Mouse (Mus musculus) E14TG2a.4 (cell line): ENCODE measurements around the gene Carnmt1.

Experiments
- H3K27me3 ChIP-seq: 2 replicates; pipeline ENCODE4 v1.6.1; 2014; ENCODE audit warnings: low read length, control low read depth; ENCODE audit not compliant: insufficient read depth
- H3K36me3 ChIP-seq: 2 replicates; pipeline ENCODE4 v1.6.1; 2014; ENCODE audit warnings: low read length, control low read depth; ENCODE audit not compliant: insufficient read depth
- H3K4me1 ChIP-seq: replicated peaks from 2 replicates; pipeline ENCODE4 v1.6.1; 2014; ENCODE audit warnings: low read depth, low read length, control low read depth
- H3K4me3 ChIP-seq: replicated peaks from 2 replicates; pipeline ENCODE4 v1.5.1; 2014; ENCODE audit warnings: mild to moderate bottlenecking, low read length
- H3K9me3 ChIP-seq: 2 replicates; pipeline ENCODE4 v1.6.1; 2014; ENCODE audit warnings: low read length, control low read depth
- CTCF ChIP-seq: conservative IDR thresholded peaks from 2 replicates; pipeline ENCODE4 v1.5.1; 2014; ENCODE audit warnings: low read length
- NANOG ChIP-seq: IDR thresholded peaks from 2 replicates; pipeline ENCODE4 v1.6.1; 2014; ENCODE audit warnings: borderline replicate concordance, low read length, mixed read lengths
- POU5F1 ChIP-seq: IDR thresholded peaks from 2 replicates; pipeline ENCODE4 v1.6.1; 2014; ENCODE audit warnings: low read length, borderline replicate concordance

Gene Carnmt1

GRCm38 (mm10) chr19:18660466-18660865 is 10.1 kb upstream of the Carnmt1 start:
- Histone ChIP-seq H3K4me3 (no peak overlapping the region), H3K4me1 (peaks cover 17% of the 10 kb centered on the region), H3K36me3 (no peaks in the 10 kb centered on the region), H3K27me3 (no peaks in the 10 kb centered on the region), H3K9me3 (no peaks in the 10 kb centered on the region)
- no peak for TF ChIP-seq POU5F1
- no peak for TF ChIP-seq CTCF
- no peak for TF ChIP-seq NANOG

GRCm38 (mm10) chr19:18661683-18662082 is 8.9 kb upstream of the Carnmt1 start:
- Histone ChIP-seq H3K27me3 (no peaks in the 10 kb centered on the region), H3K36me3 (no peaks in the 10 kb centered on the region), H3K4me3 (no peak overlapping the region), H3K4me1 (peaks cover 10% of the 10 kb centered on the region), H3K9me3 (no peaks in the 10 kb centered on the region)
- no peak for TF ChIP-seq POU5F1
- TF ChIP-seq NANOG = no peak
- no peak for TF ChIP-seq CTCF

- Histone ChIP-seq H3K4me1 (peaks cover 17% of the 10 kb centered on the region), H3K4me3 (0 out of 2 replicates have a peak overlapping the region, but pooled peaks have one; percentile 30), H3K27me3 (no peaks in the 10 kb centered on the region), H3K9me3 (no peaks in the 10 kb centered on the region), H3K36me3 (no peaks in the 10 kb centered on the region)
- TF ChIP-seq POU5F1 (no peak), CTCF (peak; percentile 12)
Observed at GRCm38 (mm10) chr19:18663904-18664303, 6.7 kb upstream of the Carnmt1 start.

GRCm38 (mm10) chr19:18666966-18667365 is 3.6 kb upstream of the Carnmt1 start:
- Histone ChIP-seq H3K27me3 (no peaks in the 10 kb centered on the region), H3K9me3 (no peaks in the 10 kb centered on the region)
- TF ChIP-seq NANOG (no peak), CTCF (no peak), POU5F1 (no peak)

GRCm38 (mm10) chr19:18669551-18669950 is 1.0 kb upstream of the Carnmt1 start:
- H3K4me3 ChIP-seq = no peak overlapping the region
- H3K36me3 ChIP-seq = no peaks in the 10 kb centered on the region
- no peak for TF ChIP-seq POU5F1
- no peak for TF ChIP-seq CTCF
- TF ChIP-seq NANOG = no peak
- H3K9me3 ChIP-seq = no peaks in the 10 kb centered on the region
- H3K4me1 ChIP-seq = peaks cover 50% of the 10 kb centered on the region
- no peaks in the 10 kb centered on the region for H3K27me3 ChIP-seq

More at GRCm38 (mm10) chr19:18666966-18667365, 3.6 kb upstream of the Carnmt1 start:
- H3K4me1 ChIP-seq = peaks cover 30% of the 10 kb centered on the region
- H3K4me3 ChIP-seq = no peak overlapping the region
- H3K36me3 ChIP-seq = no peaks in the 10 kb centered on the region

GRCm38 (mm10) chr19:18671056-18671741 is 635 bp downstream of the Carnmt1 start:
- Histone ChIP-seq H3K4me1 (peaks cover 61% of the 10 kb centered on the region), H3K4me3 (peak overlapping the region; percentile 92), H3K27me3 (no peaks in the 10 kb centered on the region), H3K9me3 (no peaks in the 10 kb centered on the region), H3K36me3 (peaks cover 4% of the 10 kb centered on the region; the same call in 1 of the 2 replicates)
- TF ChIP-seq CTCF (no peak), POU5F1 (no peak), NANOG (no peak)

- peak overlapping the region; percentile 92 for H3K4me3 ChIP-seq
- no peaks in the 10 kb centered on the region for H3K27me3 ChIP-seq
- H3K36me3 ChIP-seq = peaks cover 7% of the 10 kb centered on the region
- TF ChIP-seq CTCF (no peak), NANOG (no peak), POU5F1 (no peak)
- no peaks in the 10 kb centered on the region for H3K9me3 ChIP-seq
- peaks cover 72% of the 10 kb centered on the region for H3K4me1 ChIP-seq
Observed at GRCm38 (mm10) chr19:18672498-18672897, 1.9 kb downstream of the Carnmt1 start.

- Histone ChIP-seq H3K36me3 (peaks cover 12% of the 10 kb centered on the region), H3K27me3 (no peaks in the 10 kb centered on the region), H3K4me3 (peak overlapping the region; percentile 92), H3K4me1 (peaks cover 71% of the 10 kb centered on the region), H3K9me3 (no peaks in the 10 kb centered on the region)
- TF ChIP-seq CTCF (no peak), NANOG (no peak), POU5F1 (no peak)
Observed at GRCm38 (mm10) chr19:18673116-18673515, 2.6 kb downstream of the Carnmt1 start.

GRCm38 (mm10) chr19:18682142-18682541 is 11.6 kb downstream of the Carnmt1 start:
- Histone ChIP-seq H3K4me3 (no peak overlapping the region), H3K9me3 (no peaks in the 10 kb centered on the region), H3K36me3 (peaks cover 66% of the 10 kb centered on the region), H3K4me1 (peaks cover 35% of the 10 kb centered on the region), H3K27me3 (no peaks in the 10 kb centered on the region)
- no peak for TF ChIP-seq CTCF
- TF ChIP-seq POU5F1 = no peak
- no peak for TF ChIP-seq NANOG
